Mouse (Mus musculus) neutrophil, adult 83 days (primary cell): Measurements from ENCODE around the gene Alg13. TPM values are rescaled to one million over a fixed set of nuclear protein-coding genes. Genes with fewer than 3 reads are reported as not detected.

Experiments
- total RNA-seq, 2 experiments: library from RNA; stranded (reverse); gene quantifications; one replicate each; pipeline ENCODE4 v1.2.4; 2023

Alg13 gene
- total RNA-seq: 10 to 100 TPM in 1 of 2 experiments, 1 to 10 TPM in 1; 9.2 to 13.2 TPM

GRCm38 (mm10) chrX:144317548-144318163 lies at the start of gene Alg13:
TSS of gene Alg13 (plus strand) at chrX:144317804.

Other genes with a start within 250 kb of the Alg13 start
- gene A730046J19Rik, start 164.1 kb upstream of the Alg13 start, total RNA-seq: under 1 TPM in 1 of 2 experiments, not detected in 1; 0.26 TPM
- not detected for gene Trpc5os, start 138.8 kb downstream of the Alg13 start, total RNA-seq